Comparison of ENCODE assay signal across 18 mouse cellular contexts in genomic region chr14:61857616-61858015, GRCm38 (mm10).
DNase-seq lines count a peak whose midpoint lies in the region; ATAC-seq and TF ChIP-seq lines count a peak whose summit lies in the region.
"Had no signal": no experiment of that assay in that cellular context is flagged by ENCODE, and none has a peak within 500 bp of the region (broad histone marks: within the 10 kb centered on the region; RNA-seq: fewer than 3 reads in every experiment).

No protein-coding gene starts in this region.

- no peaks in the 10 kb centered on the region for H3K36me3 ChIP-seq in kidney, postnatal 0 days (ENCODE audit: insufficient read depth, low read length)
- no peaks in the 10 kb centered on the region for H3K36me3 ChIP-seq in kidney, adult 2 months (ENCODE audit: control insufficient read depth, insufficient read depth, low read length)
- H3K36me3 ChIP-seq in intestine, embryonic 16.5 days (ENCODE audit: control insufficient read depth, insufficient read depth, low read length), result no peaks in the 10 kb centered on the region
- H3K36me3 ChIP-seq: G1E; liver, embryonic 15.5 days; midbrain, embryonic 12.5 days had no signal

- H3K9me3 ChIP-seq in kidney, postnatal 0 days (replicated peaks; ENCODE audit: low read length), result no peaks in the 10 kb centered on the region
- H3K9me3 ChIP-seq in intestine, embryonic 16.5 days (ENCODE audit: control insufficient read depth, low read length), result no peaks in the 10 kb centered on the region
- H3K9me3 ChIP-seq: G1E; liver, embryonic 15.5 days; midbrain, embryonic 12.5 days had no signal

- 67% methylated on average over 6 of the region's 6 CpGs for WGBS in kidney, postnatal 0 days
- WGBS in kidney, adult 2 months, result 79% methylated on average over 6 of the region's 6 CpGs
- 83% methylated on average over 6 of the region's 6 CpGs for WGBS in intestine, embryonic 16.5 days

- H3K4me2 ChIP-seq in kidney, postnatal 0 days (ENCODE audit: low read length), result no peak overlapping the region
- H3K4me2 ChIP-seq in intestine, embryonic 16.5 days (ENCODE audit: low read depth, low read length), result no peak overlapping the region
- H3K4me2 ChIP-seq: liver, embryonic 15.5 days; midbrain, embryonic 12.5 days had no signal

- no peak for TF ChIP-seq POLR2A in kidney, adult 2 months (IDR thresholded peaks at IDR 0.05; ENCODE audit: low read depth, low read length)

- no peak overlapping the region for H3K27ac ChIP-seq in kidney, postnatal 0 days
- H3K27ac ChIP-seq in kidney, adult 2 months (ENCODE audit: insufficient read depth, low read depth, low read length), result no peak overlapping the region
- no peak overlapping the region for H3K27ac ChIP-seq in intestine, embryonic 16.5 days (ENCODE audit: low read length)
- H3K27ac ChIP-seq: liver, embryonic 15.5 days; midbrain, embryonic 12.5 days had no signal

- no peak overlapping the region for H3K9ac ChIP-seq in kidney, postnatal 0 days (ENCODE audit: low read depth, low read length)
- H3K9ac ChIP-seq in intestine, embryonic 16.5 days (ENCODE audit: low read depth, low read length), result no peak overlapping the region
- H3K9ac ChIP-seq: liver, embryonic 15.5 days; midbrain, embryonic 12.5 days had no signal

- ATAC-seq in kidney, postnatal 0 days (replicated peaks; ENCODE audit: low FRiP score, low read depth), result no peak
- no peak for ATAC-seq in intestine, embryonic 16.5 days

- H3K4me1 ChIP-seq in kidney, postnatal 0 days (replicated peaks; ENCODE audit: insufficient read depth, low read length), result no peaks in the 10 kb centered on the region
- no peaks in the 10 kb centered on the region for H3K4me1 ChIP-seq in kidney, adult 2 months (ENCODE audit: control insufficient read depth, insufficient read depth, low read length)
- no peaks in the 10 kb centered on the region for H3K4me1 ChIP-seq in intestine, embryonic 16.5 days (ENCODE audit: control insufficient read depth, insufficient read depth, low read length)
- H3K4me1 ChIP-seq: liver, embryonic 15.5 days; midbrain, embryonic 12.5 days had no signal

- DNase-seq in kidney, postnatal 0 days (ENCODE audit: low spot score), result peak; percentile 27
- DNase-seq in kidney, adult 2 months, result no peak
- DNase-seq in NIH3T3 (ENCODE audit: low read depth), result peak; percentile 22
- DNase-seq in adrenal gland, adult 8-10 months, result peak; percentile 45
- peak; percentile 42 for DNase-seq in gastrocnemius, postnatal 25 days
- DNase-seq in layer of hippocampus, postnatal 14 days (ENCODE audit: low spot score in 2 of 2), result no peak
- no peak for DNase-seq in frontal cortex, adult 2 months (ENCODE audit: extremely low spot score in 1 of 2, low spot score in 1 of 2)
- DNase-seq: cerebellum, adult 11 months; cerebellum, postnatal 25 days; heart, postnatal 36 days; kidney, postnatal 14 days; lung, postnatal 36 days; right cerebral cortex, postnatal 25 days had no signal

- H3K4me3 ChIP-seq in kidney, postnatal 0 days (replicated peaks; ENCODE audit: low read depth, low read length), result no peak overlapping the region
- H3K4me3 ChIP-seq in kidney, adult 2 months (ENCODE audit: insufficient read depth, low read depth, low read length), result no peak overlapping the region
- H3K4me3 ChIP-seq in intestine, embryonic 16.5 days (ENCODE audit: low read length), result no peak overlapping the region
- H3K4me3 ChIP-seq: liver, embryonic 15.5 days; midbrain, embryonic 12.5 days; myocyte had no signal

- no peaks in the 10 kb centered on the region for H3K27me3 ChIP-seq in kidney, postnatal 0 days (ENCODE audit: insufficient read depth, low read length)
- no peaks in the 10 kb centered on the region for H3K27me3 ChIP-seq in kidney, adult 2 months (replicated peaks; ENCODE audit: control insufficient read depth, insufficient read depth, low read length)
- no peaks in the 10 kb centered on the region for H3K27me3 ChIP-seq in intestine, embryonic 16.5 days (replicated peaks; ENCODE audit: control insufficient read depth, insufficient read depth, low read length)
- H3K27me3 ChIP-seq: liver, embryonic 15.5 days; midbrain, embryonic 12.5 days had no signal

- no peak for TF ChIP-seq CTCF in kidney, postnatal 0 days (IDR thresholded peaks at IDR 0.05; ENCODE audit: low read depth)
- no peak for TF ChIP-seq CTCF in kidney, adult 2 months (conservative IDR thresholded peaks at IDR 0.05; ENCODE audit: insufficient read depth, insufficient read length, low read depth, low read length)

Comparison
In these comparisons a context has a peak if more than half of its experiments do, and no peak if none do; other contexts are left out.
1. DNase-seq: peak in kidney, postnatal 0 days (single experiment), NIH3T3 (single experiment), adrenal gland, adult 8-10 months (single experiment) and gastrocnemius, postnatal 25 days (single experiment); none in kidney, adult 2 months (single experiment), layer of hippocampus, postnatal 14 days (0 of 2) and frontal cortex, adult 2 months (0 of 2).